In the genomic region with DNA sequence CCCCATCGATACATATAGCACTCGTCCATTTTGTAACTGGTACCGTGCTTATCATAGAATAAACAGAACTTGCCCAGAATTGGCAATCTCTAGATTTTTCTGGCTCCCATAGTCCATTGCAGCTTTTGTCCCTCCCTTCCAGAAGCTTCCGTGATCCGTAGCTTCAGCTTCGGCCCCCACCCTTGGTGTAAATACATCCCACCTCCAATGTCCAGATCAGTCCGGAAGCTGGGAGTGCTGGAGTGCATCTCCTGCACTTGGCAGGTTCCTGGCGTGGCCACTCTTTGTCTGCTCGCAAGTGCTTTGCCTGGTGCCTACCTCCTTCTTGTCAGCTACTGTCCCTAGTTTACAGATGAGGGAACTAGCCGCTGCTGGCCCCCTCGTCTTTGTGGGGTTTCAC, we compare ENCODE assay signal across 8 mouse cellular contexts. TPM values are rescaled to one million over a fixed set of nuclear protein-coding genes. Genes with fewer than 3 reads are reported as not detected.
DNase-seq lines count a peak whose midpoint lies in the region; ATAC-seq and TF ChIP-seq lines count a peak whose summit lies in the region.

No protein-coding gene starts in this region.

- 44% methylated on average over 11 of the region's 11 CpGs for WGBS in kidney, adult 2 months
- 29% methylated on average over 11 of the region's 11 CpGs for WGBS in midbrain, postnatal 0 days

- no peaks in the 10 kb centered on the region for H3K36me3 ChIP-seq in kidney, adult 2 months (ENCODE audit: control insufficient read depth, insufficient read depth, low read length)
- peaks cover 18% of the 10 kb centered on the region for H3K36me3 ChIP-seq in midbrain, postnatal 0 days (ENCODE audit: insufficient read depth, low read length)

- TF ChIP-seq CTCF in kidney, adult 2 months (conservative IDR thresholded peaks at IDR 0.05; ENCODE audit: insufficient read depth, insufficient read length, low read depth, low read length): no peak
- TF ChIP-seq CTCF in midbrain, postnatal 0 days (IDR thresholded peaks at IDR 0.05): no peak

- H3K4me1 ChIP-seq in kidney, adult 2 months (ENCODE audit: control insufficient read depth, insufficient read depth, low read length): peaks cover 5% of the 10 kb centered on the region
- 0 out of 2 replicates have a peak, but pooled peaks cover 2% of the 10 kb centered on the region for H3K4me1 ChIP-seq in midbrain, postnatal 0 days (ENCODE audit: insufficient read depth, low read length)

- H3K9me3 ChIP-seq in midbrain, postnatal 0 days (ENCODE audit: low read length): no peaks in the 10 kb centered on the region

- H3K4me2 ChIP-seq in midbrain, postnatal 0 days (ENCODE audit: low read depth, low read length, poor library complexity, severe bottlenecking): no peak overlapping the region

- ATAC-seq in midbrain, postnatal 0 days (ENCODE audit: low FRiP score): no peak

- TF ChIP-seq POLR2A in kidney, adult 2 months (IDR thresholded peaks at IDR 0.05; ENCODE audit: low read depth, low read length): no peak

- no peak overlapping the region for H3K4me3 ChIP-seq in kidney, adult 2 months (ENCODE audit: insufficient read depth, low read depth, low read length)
- H3K4me3 ChIP-seq in midbrain, postnatal 0 days (ENCODE audit: low read depth, low read length): no peak overlapping the region

- peak; percentile 62 for DNase-seq in kidney, adult 2 months
- no peak for DNase-seq in kidney, adult 18-20 months
- DNase-seq in heart, adult 18-20 months: peak; percentile 62 to 73
- DNase-seq in kidney, postnatal 10 days: peak; percentile 61
- DNase-seq in midbrain, postnatal 0 days (ENCODE audit: low spot score): no peak
- DNase-seq in left cerebral cortex, adult 11 months (ENCODE audit: low spot score): no peak
- DNase-seq in urinary bladder, adult 18-20 months (ENCODE audit: low spot score in 2 of 2): no peak
- DNase-seq in urinary bladder, postnatal 10 days (ENCODE audit: low spot score): no peak

- H3K9ac ChIP-seq in midbrain, postnatal 0 days (replicated peaks; ENCODE audit: low read length, poor library complexity, severe bottlenecking): no peak overlapping the region

- H3K27ac ChIP-seq in kidney, adult 2 months (ENCODE audit: insufficient read depth, low read depth, low read length): peak overlapping the region; percentile 37
- H3K27ac ChIP-seq in midbrain, postnatal 0 days (ENCODE audit: low read depth, low read length): peak overlapping the region; percentile 51; the same call in 1 of the 2 replicates

- no peaks in the 10 kb centered on the region for H3K27me3 ChIP-seq in kidney, adult 2 months (replicated peaks; ENCODE audit: control insufficient read depth, insufficient read depth, low read length)
- no peaks in the 10 kb centered on the region for H3K27me3 ChIP-seq in midbrain, postnatal 0 days (ENCODE audit: insufficient read depth, low read length)

RNA-seq across cellular contexts. Expression of gene Fam129b, which starts 32.9 kb away (rescaled TPM):
- 32.3 and 33.4 TPM in 2 replicates for polyA plus RNA-seq in kidney, adult 2 months (2012; rRNA removed)
- 10 to 100 TPM; 20.4 to 25.0 TPM for total RNA-seq in heart, adult 18-20 months (2021)
- 39.5 and 40.9 TPM in 2 replicates for total RNA-seq in midbrain, postnatal 0 days (2014; rRNA removed)
- polyA plus RNA-seq in midbrain, postnatal 0 days (2015; fragmentation: Nextera tagmentation; extraction: Ambion mirVana): 17.7 and 18.1 TPM in 2 replicates

RNA-seq across cellular contexts. Expression of gene Rpl12, which starts 52.6 kb away (rescaled TPM):
- 166 and 270 TPM in 2 replicates for polyA plus RNA-seq in kidney, adult 2 months (2012; rRNA removed)
- total RNA-seq in heart, adult 18-20 months (2021): 10 to 100 TPM; 66.0 to 72.2 TPM
- total RNA-seq in midbrain, postnatal 0 days (2014; rRNA removed): 173 and 196 TPM in 2 replicates
- 102 and 107 TPM in 2 replicates for polyA plus RNA-seq in midbrain, postnatal 0 days (2015; fragmentation: Nextera tagmentation; extraction: Ambion mirVana)

RNA-seq across cellular contexts. Expression of gene Lrsam1, which starts 52.6 kb away (rescaled TPM):
- polyA plus RNA-seq in kidney, adult 2 months (2012; rRNA removed): 12.0 and 15.5 TPM in 2 replicates
- total RNA-seq in heart, adult 18-20 months (2021): 10 to 100 TPM; 15.1 to 15.9 TPM
- 31.4 and 37.3 TPM in 2 replicates for total RNA-seq in midbrain, postnatal 0 days (2014; rRNA removed)
- 25.3 and 26.2 TPM in 2 replicates for polyA plus RNA-seq in midbrain, postnatal 0 days (2015; fragmentation: Nextera tagmentation; extraction: Ambion mirVana)

Comparison
In these comparisons a context has a peak if more than half of its experiments do, and no peak if none do; other contexts are left out.
1. DNase-seq: peak in kidney, adult 2 months (single experiment), heart, adult 18-20 months (2 of 2) and kidney, postnatal 10 days (single experiment); none in kidney, adult 18-20 months (single experiment), midbrain, postnatal 0 days (single experiment), left cerebral cortex, adult 11 months (single experiment), urinary bladder, adult 18-20 months (0 of 2) and urinary bladder, postnatal 10 days (single experiment).